Mouse (Mus musculus) cerebellum, adult 2 months (tissue): ENCODE results near the gene Hoxb8.

ENCODE experiments used
- CTCF ChIP-seq: fragments of 200-500 bp; IDR thresholded peaks from 2 replicates; pipeline ENCODE4 v1.5.1; 2011; ENCODE audit warnings: low read depth, mild to moderate bottlenecking, control low read depth, low read length, moderate library complexity, borderline replicate concordance; ENCODE audit not compliant: insufficient read depth
- POLR2A ChIP-seq: fragments of 200-500 bp; IDR thresholded peaks from 2 replicates; pipeline ENCODE4 v1.6.1; 2011; ENCODE audit warnings: low read length, control low read depth, borderline replicate concordance; ENCODE audit not compliant: insufficient read depth

GRCm38 (mm10) chr11:96327750-96328149 is 46.0 kb downstream of the Hoxb8 start:
- TF ChIP-seq CTCF (no peak), POLR2A (no peak)
